Mouse (Mus musculus) adrenal gland, postnatal 14 days (tissue): ENCODE results near the gene Gm20388. TPM values are rescaled to one million over a fixed set of nuclear protein-coding genes. Genes with fewer than 3 reads are reported as not detected.

Source experiments
- DNase-seq: peaks from one replicate; pipeline ENCODE4 v3.0.0; 2021; ENCODE audit warnings: mixed read lengths
- total RNA-seq: library from RNA; stranded (reverse); gene quantifications from 2 replicates; pipeline ENCODE4 v1.2.3, GENCODE M21; 2021

Gm20388 gene
- total RNA-seq, 1 experiment from 2014 or later, result 17.6 TPM

GRCm38 (mm10) chr8:121953821-121954545, 2043.3 kb downstream of the Gm20388 start:
- no peak for DNase-seq

GRCm38 (mm10) chr8:121954981-121955555, 2044.4 kb downstream of the Gm20388 start:
- no peak for DNase-seq

GRCm38 (mm10) chr8:121955825-121956500, 2045.3 kb downstream of the Gm20388 start:
- no peak for DNase-seq

GRCm38 (mm10) chr8:121958395-121958794, 2047.8 kb downstream of the Gm20388 start:
- DNase-seq, result no peak

- no peak for DNase-seq
These were observed 2052.3 kb downstream of the Gm20388 start for GRCm38 (mm10) chr8:121962892-121963291.

- no peak for DNase-seq
These were observed 2054.3 kb downstream of the Gm20388 start for GRCm38 (mm10) chr8:121964716-121965512.

- DNase-seq, result no peak
These were observed 2055.5 kb downstream of the Gm20388 start for GRCm38 (mm10) chr8:121966110-121966509.

- peak; percentile 63 for DNase-seq
These were observed 2056.2 kb downstream of the Gm20388 start for GRCm38 (mm10) chr8:121966714-121967448.

- peak; percentile 22 for DNase-seq
These were observed 2057.3 kb downstream of the Gm20388 start for GRCm38 (mm10) chr8:121967977-121968376.

- DNase-seq, result no peak
These were observed 2057.9 kb downstream of the Gm20388 start for GRCm38 (mm10) chr8:121968542-121968941.

GRCm38 (mm10) chr8:121970225-121970624, 2059.6 kb downstream of the Gm20388 start:
- DNase-seq, result no peak

- DNase-seq, result no peak
These were observed 2060.9 kb downstream of the Gm20388 start for GRCm38 (mm10) chr8:121971488-121972058.

- DNase-seq, result no peak
These were observed 2063.3 kb downstream of the Gm20388 start for GRCm38 (mm10) chr8:121973906-121974305.

- peak; percentile 50 for DNase-seq
These were observed 2067.4 kb downstream of the Gm20388 start for GRCm38 (mm10) chr8:121977819-121978590.

- no peak for DNase-seq
These were observed 2068.0 kb downstream of the Gm20388 start for GRCm38 (mm10) chr8:121978670-121979069.

GRCm38 (mm10) chr8:121980792-121981519, 2070.3 kb downstream of the Gm20388 start:
- no peak for DNase-seq

GRCm38 (mm10) chr8:121981520-121981895, 2070.9 kb downstream of the Gm20388 start:
- DNase-seq, result peak; percentile 33

GRCm38 (mm10) chr8:121985673-121986072, 2075.0 kb downstream of the Gm20388 start:
- DNase-seq, result no peak

- no peak for DNase-seq
These were observed 2077.3 kb downstream of the Gm20388 start for GRCm38 (mm10) chr8:121987892-121988291.
